Mouse (Mus musculus): ENCODE data around the gene Pigz. TPM values are rescaled to one million over a fixed set of nuclear protein-coding genes. Genes with fewer than 3 reads are reported as not detected.

The Pigz gene
- polyA plus RNA-seq, 1 experiment from 2014 or later, result 1.7 TPM

DNA sequence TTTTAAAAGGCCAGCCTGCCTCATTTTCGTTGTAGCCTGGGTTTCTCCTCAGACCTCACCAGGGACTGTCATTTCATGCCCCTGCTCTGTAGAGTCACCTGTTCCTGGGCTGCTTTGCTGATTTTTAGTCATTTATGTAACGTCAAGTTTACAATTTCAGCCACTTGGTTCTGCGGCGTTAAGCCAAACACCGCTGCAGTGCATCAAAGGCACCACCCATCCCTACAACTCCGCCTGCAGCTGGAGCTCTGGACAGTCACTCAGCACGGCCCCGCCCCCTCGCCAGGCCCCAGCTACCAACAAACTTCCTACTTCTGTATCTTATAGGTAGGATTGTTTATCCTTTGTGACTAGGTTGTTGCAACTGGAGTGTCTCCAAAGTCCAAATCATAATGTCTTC is 26.8 kb upstream of the Pigz start:
- no peaks in the 10 kb centered on the region for H3K27me3 ChIP-seq (ENCODE audit: control insufficient read depth, insufficient read depth, low read length)
- ATAC-seq (ENCODE audit: low FRiP score, low TSS enrichment) (peak; percentile 70; the same call in 1 of the 2 replicates), DNase-seq (ENCODE audit: low spot score) (peak; percentile 63)
- no peaks in the 10 kb centered on the region for H3K36me3 ChIP-seq (ENCODE audit: control insufficient read depth, insufficient read depth, low read length)
- 0 out of 2 replicates have a peak overlapping the region, but pooled peaks have one; percentile 18 for H3K9ac ChIP-seq (ENCODE audit: low read length)
- H3K27ac ChIP-seq (replicated peaks), result no peak overlapping the region
- WGBS, result 7% methylated on average over 9 of the region's 9 CpGs
- TF ChIP-seq CTCF (IDR thresholded peaks at IDR 0.05; ENCODE audit: low read depth), result no peak
- no peak for TF ChIP-seq EP300 (optimal IDR thresholded peaks at IDR 0.05)
- no peaks in the 10 kb centered on the region for H3K9me3 ChIP-seq (ENCODE audit: control insufficient read depth, low read length)
- H3K4me1 ChIP-seq (replicated peaks; ENCODE audit: control insufficient read depth, insufficient read depth), result 0 out of 2 replicates have a peak, but pooled peaks cover 3% of the 10 kb centered on the region
- peak overlapping the region; percentile 12; the same call in 1 of the 2 replicates for H3K4me3 ChIP-seq (ENCODE audit: low read depth, low read length)
- peak overlapping the region; percentile 42 for H3K4me2 ChIP-seq (replicated peaks; ENCODE audit: low read depth)

GRCm38 (mm10) chr16:31908959-31909358 is 24.7 kb upstream of the Pigz start:
- no peak overlapping the region for H3K9ac ChIP-seq (ENCODE audit: low read length)
- 57% methylated on average over 10 of the region's 11 CpGs for WGBS
- no peaks in the 10 kb centered on the region for H3K27me3 ChIP-seq (ENCODE audit: control insufficient read depth, insufficient read depth, low read length)
- no peak overlapping the region for H3K4me3 ChIP-seq (ENCODE audit: low read depth, low read length)
- no peak overlapping the region for H3K27ac ChIP-seq (replicated peaks)
- ATAC-seq (ENCODE audit: low FRiP score, low TSS enrichment), result no peak
- TF ChIP-seq EP300 (optimal IDR thresholded peaks at IDR 0.05) (no peak), CTCF (IDR thresholded peaks at IDR 0.05; ENCODE audit: low read depth) (no peak)
- no peak overlapping the region for H3K4me2 ChIP-seq (replicated peaks; ENCODE audit: low read depth)
- DNase-seq (ENCODE audit: low spot score), result no peak
- no peaks in the 10 kb centered on the region for H3K36me3 ChIP-seq (ENCODE audit: control insufficient read depth, insufficient read depth, low read length)
- 0 out of 2 replicates have a peak, but pooled peaks cover 3% of the 10 kb centered on the region for H3K4me1 ChIP-seq (replicated peaks; ENCODE audit: control insufficient read depth, insufficient read depth)
- no peaks in the 10 kb centered on the region for H3K9me3 ChIP-seq (ENCODE audit: control insufficient read depth, low read length)

DNA sequence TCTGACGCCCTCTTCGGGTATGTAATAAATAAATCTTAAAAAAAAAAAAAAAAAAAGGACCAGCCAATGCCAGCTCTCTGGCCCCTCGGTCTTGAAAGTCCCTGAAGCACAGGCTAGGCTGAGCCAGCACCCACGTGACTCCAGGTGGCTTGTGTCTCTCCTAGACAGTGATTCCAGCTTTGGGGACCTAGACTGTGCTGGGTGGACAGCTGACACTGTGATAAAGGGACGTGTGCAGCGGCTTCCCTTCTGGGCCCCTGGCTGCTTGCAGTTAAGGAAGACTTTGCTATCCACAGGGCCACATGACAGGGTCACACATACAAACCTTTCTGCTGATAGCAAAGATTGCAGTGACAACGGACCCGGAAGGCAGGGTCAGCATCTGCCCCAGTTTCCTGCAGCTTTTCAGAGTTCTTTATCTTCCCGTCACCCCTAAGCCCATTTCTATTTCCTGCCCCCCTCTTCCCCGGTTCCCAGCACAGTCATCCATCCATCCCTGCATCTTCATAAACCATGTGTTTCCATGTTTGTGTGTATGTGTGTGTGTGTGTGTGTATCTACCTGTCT is 23.3 kb upstream of the Pigz start:
- no peak for ATAC-seq (ENCODE audit: low FRiP score, low TSS enrichment)
- H3K9me3 ChIP-seq (ENCODE audit: control insufficient read depth, low read length), result no peaks in the 10 kb centered on the region
- H3K9ac ChIP-seq (ENCODE audit: low read length), result no peak overlapping the region
- no peak for DNase-seq (ENCODE audit: low spot score)
- 44% methylated on average over 10 of the region's 10 CpGs for WGBS
- 0 out of 2 replicates have a peak, but pooled peaks cover 3% of the 10 kb centered on the region for H3K4me1 ChIP-seq (replicated peaks; ENCODE audit: control insufficient read depth, insufficient read depth)
- TF ChIP-seq CTCF (IDR thresholded peaks at IDR 0.05; ENCODE audit: low read depth), result no peak
- no peak for TF ChIP-seq EP300 (optimal IDR thresholded peaks at IDR 0.05)
- H3K27ac ChIP-seq (replicated peaks), result no peak overlapping the region
- H3K4me3 ChIP-seq (ENCODE audit: low read depth, low read length), result no peak overlapping the region
- H3K27me3 ChIP-seq (ENCODE audit: control insufficient read depth, insufficient read depth, low read length), result no peaks in the 10 kb centered on the region
- H3K36me3 ChIP-seq (ENCODE audit: control insufficient read depth, insufficient read depth, low read length), result no peaks in the 10 kb centered on the region
- no peak overlapping the region for H3K4me2 ChIP-seq (replicated peaks; ENCODE audit: low read depth)

DNA sequence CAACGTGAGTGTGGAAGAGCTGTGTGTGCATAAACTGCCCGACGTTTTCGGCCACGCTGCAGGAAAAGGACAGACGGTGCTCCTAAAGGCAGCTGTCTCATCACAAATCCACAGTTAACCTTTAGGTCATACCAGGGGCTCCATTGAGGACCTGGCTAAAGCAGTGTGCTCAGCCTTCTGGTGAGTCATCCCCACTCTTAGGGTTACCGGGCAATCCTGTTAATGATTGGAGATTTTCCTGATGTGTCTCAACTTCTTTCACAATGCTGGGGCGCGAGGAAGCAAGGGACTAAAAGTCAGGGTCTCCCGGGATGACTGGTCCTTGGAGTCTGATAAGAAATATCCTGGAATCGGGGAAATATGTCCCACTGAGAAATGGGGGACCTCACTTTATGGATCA is 15.9 kb upstream of the Pigz start:
- Histone ChIP-seq H3K4me3 (ENCODE audit: low read depth, low read length) (no peak overlapping the region), H3K4me2 (replicated peaks; ENCODE audit: low read depth) (peak overlapping the region; percentile 48; the same call in 1 of the 2 replicates), H3K9ac (ENCODE audit: low read length) (no peak overlapping the region), H3K27ac (replicated peaks) (no peak overlapping the region), H3K36me3 (ENCODE audit: control insufficient read depth, insufficient read depth, low read length) (no peaks in the 10 kb centered on the region), H3K27me3 (ENCODE audit: control insufficient read depth, insufficient read depth, low read length) (no peaks in the 10 kb centered on the region), H3K4me1 (replicated peaks; ENCODE audit: control insufficient read depth, insufficient read depth) (no peaks in the 10 kb centered on the region), H3K9me3 (ENCODE audit: control insufficient read depth, low read length) (no peaks in the 10 kb centered on the region)
- TF ChIP-seq EP300 (optimal IDR thresholded peaks at IDR 0.05), result no peak
- TF ChIP-seq CTCF (IDR thresholded peaks at IDR 0.05; ENCODE audit: low read depth), result no peak
- WGBS, result 50% methylated on average over 11 of the region's 11 CpGs
- DNase-seq (ENCODE audit: low spot score) (no peak), ATAC-seq (ENCODE audit: low FRiP score, low TSS enrichment) (peak; percentile 57; the same call in 1 of the 2 replicates)

DNA sequence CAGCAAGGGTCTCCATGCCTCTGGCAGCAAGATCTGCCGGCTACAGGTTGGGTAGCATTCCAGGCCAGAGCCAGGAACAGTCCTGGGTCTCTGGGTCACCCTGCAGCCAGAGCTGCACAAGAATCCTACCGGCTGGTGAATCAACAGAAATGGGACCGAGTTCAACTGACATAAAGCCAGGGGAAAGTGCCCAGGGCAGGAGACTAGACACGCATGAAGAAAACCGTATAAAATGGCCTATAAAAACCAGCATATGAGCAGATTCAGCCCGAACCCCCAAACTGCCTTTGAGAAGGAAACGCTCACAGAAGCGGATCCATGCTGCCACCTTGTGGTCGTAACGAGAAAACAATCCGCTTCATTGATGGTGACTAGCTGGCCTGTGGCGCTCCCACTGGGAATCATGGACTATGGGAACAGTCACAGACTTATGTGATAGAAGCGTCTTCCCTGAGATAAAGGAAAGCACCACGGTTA is 15.4 kb upstream of the Pigz start:
- peak overlapping the region; percentile 35; the same call in 1 of the 2 replicates for H3K9ac ChIP-seq (ENCODE audit: low read length)
- ATAC-seq (ENCODE audit: low FRiP score, low TSS enrichment), result peak; percentile 45; the same call in 1 of the 2 replicates
- no peaks in the 10 kb centered on the region for H3K27me3 ChIP-seq (ENCODE audit: control insufficient read depth, insufficient read depth, low read length)
- H3K27ac ChIP-seq (replicated peaks), result no peak overlapping the region
- TF ChIP-seq EP300 (optimal IDR thresholded peaks at IDR 0.05), result no peak
- TF ChIP-seq CTCF (IDR thresholded peaks at IDR 0.05; ENCODE audit: low read depth), result peak; percentile 93
- peak; percentile 79 for DNase-seq (ENCODE audit: low spot score)
- no peaks in the 10 kb centered on the region for H3K4me1 ChIP-seq (replicated peaks; ENCODE audit: control insufficient read depth, insufficient read depth)
- WGBS, result 3% methylated on average over 14 of the region's 14 CpGs
- H3K36me3 ChIP-seq (ENCODE audit: control insufficient read depth, insufficient read depth, low read length), result no peaks in the 10 kb centered on the region
- peak overlapping the region; percentile 48 for H3K4me2 ChIP-seq (replicated peaks; ENCODE audit: low read depth)
- H3K9me3 ChIP-seq (ENCODE audit: control insufficient read depth, low read length), result no peaks in the 10 kb centered on the region
- peak overlapping the region; percentile 18 for H3K4me3 ChIP-seq (ENCODE audit: low read depth, low read length)

- H3K36me3 ChIP-seq (ENCODE audit: control insufficient read depth, insufficient read depth, low read length), result no peaks in the 10 kb centered on the region
- H3K4me1 ChIP-seq (replicated peaks; ENCODE audit: control insufficient read depth, insufficient read depth), result no peaks in the 10 kb centered on the region
- DNase-seq (ENCODE audit: low spot score) (no peak), ATAC-seq (ENCODE audit: low FRiP score, low TSS enrichment) (no peak)
- no peak overlapping the region for H3K4me3 ChIP-seq (ENCODE audit: low read depth, low read length)
- H3K9me3 ChIP-seq (ENCODE audit: control insufficient read depth, low read length), result no peaks in the 10 kb centered on the region
- no peaks in the 10 kb centered on the region for H3K27me3 ChIP-seq (ENCODE audit: control insufficient read depth, insufficient read depth, low read length)
- H3K9ac ChIP-seq (ENCODE audit: low read length), result no peak overlapping the region
- WGBS, result 75% methylated on average over 6 of the region's 6 CpGs
- no peak overlapping the region for H3K4me2 ChIP-seq (replicated peaks; ENCODE audit: low read depth)
- H3K27ac ChIP-seq (replicated peaks), result no peak overlapping the region
- no peak for TF ChIP-seq CTCF (IDR thresholded peaks at IDR 0.05; ENCODE audit: low read depth)
Measured at GRCm38 (mm10) chr16:31924368-31924767, 9.3 kb upstream of the Pigz start.
